Mouse (Mus musculus) erythroblast, embryonic 14.5 days (primary cell): ENCODE data around the gene Zfp36.

Source experiments
- GATA1 ChIP-seq: IDR thresholded peaks from 2 replicates; pipeline ENCODE4 v1.6.1; 2012; ENCODE audit warnings: low read length, inconsistent platforms, mixed read lengths
- TAL1 ChIP-seq: IDR thresholded peaks from 3 replicates; pipeline ENCODE4 v1.6.1; 2012; ENCODE audit warnings: low read length, inconsistent platforms, mixed read lengths

DNA sequence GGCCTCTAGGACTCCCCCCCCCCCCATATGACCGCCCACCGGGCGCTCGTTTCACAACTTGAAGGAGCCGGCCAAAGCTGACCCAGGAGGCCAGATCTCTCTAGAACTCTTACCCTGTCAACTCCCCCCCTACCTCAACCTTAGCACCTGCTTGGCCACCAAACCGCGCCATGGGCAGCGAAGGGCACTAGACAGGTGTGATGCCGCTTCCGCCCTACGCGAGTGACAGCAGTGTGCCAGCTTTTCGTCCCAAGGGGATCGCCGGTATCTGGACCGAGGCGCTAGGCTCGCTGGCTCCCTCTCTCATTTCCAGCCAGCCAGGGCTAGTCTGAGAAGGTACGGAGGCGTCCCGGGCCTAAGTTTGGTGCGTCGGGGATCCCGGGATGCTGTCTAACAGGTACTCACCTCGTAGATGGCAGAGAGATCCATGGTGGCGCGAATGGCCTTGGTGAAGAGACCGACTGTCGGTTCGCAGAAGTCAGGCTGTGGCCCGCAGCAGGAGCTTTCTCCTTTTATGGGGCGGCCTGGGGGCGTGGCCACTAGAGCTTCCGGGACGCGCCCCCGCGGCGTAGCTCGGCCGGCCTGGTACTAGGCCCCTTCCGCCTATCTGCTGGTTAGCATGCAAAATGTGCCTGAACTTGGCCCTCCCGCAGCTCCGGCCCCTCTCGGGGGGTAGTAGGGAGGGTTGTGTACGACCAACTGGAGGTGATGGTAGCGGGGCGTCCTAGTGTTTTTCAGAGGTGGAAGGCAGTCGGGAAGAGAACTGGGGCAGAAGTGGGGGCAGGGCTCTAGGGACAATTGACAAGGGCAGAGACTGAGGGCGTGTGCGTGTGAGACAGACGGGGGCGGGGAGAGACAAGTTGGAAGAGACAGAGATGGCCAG, 1.0 kb downstream of the Zfp36 start:
- TF ChIP-seq GATA1 (no peak), TAL1 (no peak)
